Mouse (Mus musculus) embryonic fibroblast, embryonic 13.5 days (primary cell): Measurements from ENCODE around the gene St13.

Experiments
- CTCF ChIP-seq: IDR thresholded peaks from 2 replicates; pipeline ENCODE4 v1.5.1; 2011; ENCODE audit warnings: mild to moderate bottlenecking, control low read depth, low read length, moderate library complexity, borderline replicate concordance; ENCODE audit not compliant: insufficient read depth
- POLR2A ChIP-seq: IDR thresholded peaks from 2 replicates; pipeline ENCODE4 v1.6.1; 2011; ENCODE audit warnings: low read depth, mild to moderate bottlenecking, control low read depth, low read length, moderate library complexity

DNA sequence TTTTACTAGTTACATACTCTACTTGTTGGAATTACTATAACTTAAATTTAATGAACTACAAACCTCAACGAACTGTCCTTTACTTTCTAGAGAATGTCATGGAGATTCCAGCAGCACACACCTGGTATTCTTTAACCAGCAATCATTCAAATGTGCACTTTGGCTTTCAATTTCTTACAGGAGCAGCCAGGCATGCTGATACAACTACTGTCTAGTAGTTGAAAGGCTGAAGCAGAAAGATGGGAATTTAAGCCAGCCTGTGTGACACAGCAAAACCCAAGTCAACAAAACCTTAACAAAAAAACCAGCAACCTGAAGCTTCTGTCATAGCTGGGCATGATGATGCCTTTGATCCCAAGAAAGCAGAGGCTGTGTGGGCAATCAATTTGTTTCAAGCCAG lies 37.4 kb downstream of the St13 start:
- TF ChIP-seq CTCF (no peak), POLR2A (no peak)
